Mouse (Mus musculus) heart, postnatal 4 days (tissue): Measurements from ENCODE around the gene Rtn1. TPM values are rescaled to one million over a fixed set of nuclear protein-coding genes. Genes with fewer than 3 reads are reported as not detected.

ENCODE experiments used
- DNase-seq: peaks from one replicate; pipeline ENCODE4 v3.0.0; 2021
- total RNA-seq, 2 experiments: library from RNA; stranded (reverse); gene quantifications; 2 replicates each; pipeline ENCODE4 v1.2.3; 2021

The Rtn1 gene
- total RNA-seq, 2 experiments from 2014 or later, result 7.3 to 9.7 TPM

DNA sequence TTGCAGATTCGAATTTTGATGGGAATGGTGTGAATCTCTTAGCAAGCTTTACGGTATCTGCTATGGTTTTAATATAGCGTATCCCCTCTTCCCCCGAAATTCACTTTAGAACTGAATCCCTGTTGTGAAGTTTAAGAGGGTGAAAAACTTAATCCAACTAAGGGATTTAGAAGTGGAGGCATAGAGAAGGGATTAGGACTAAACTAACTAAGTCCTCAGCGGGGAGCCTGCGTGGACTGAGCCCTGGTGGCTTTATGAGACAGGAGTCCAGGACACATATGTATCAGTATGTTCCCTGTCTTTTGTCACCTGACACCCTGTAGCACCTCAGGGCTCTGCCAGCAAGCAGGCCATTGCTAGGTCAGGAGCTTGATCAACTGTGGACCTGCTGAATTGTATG is 181.1 kb downstream of the Rtn1 start:
- no peak for DNase-seq

- DNase-seq, result no peak
These were observed 183.5 kb downstream of the Rtn1 start for GRCm38 (mm10) chr12:72225371-72225770.

GRCm38 (mm10) chr12:72223557-72224102 is 185.2 kb downstream of the Rtn1 start:
- no peak for DNase-seq

DNA sequence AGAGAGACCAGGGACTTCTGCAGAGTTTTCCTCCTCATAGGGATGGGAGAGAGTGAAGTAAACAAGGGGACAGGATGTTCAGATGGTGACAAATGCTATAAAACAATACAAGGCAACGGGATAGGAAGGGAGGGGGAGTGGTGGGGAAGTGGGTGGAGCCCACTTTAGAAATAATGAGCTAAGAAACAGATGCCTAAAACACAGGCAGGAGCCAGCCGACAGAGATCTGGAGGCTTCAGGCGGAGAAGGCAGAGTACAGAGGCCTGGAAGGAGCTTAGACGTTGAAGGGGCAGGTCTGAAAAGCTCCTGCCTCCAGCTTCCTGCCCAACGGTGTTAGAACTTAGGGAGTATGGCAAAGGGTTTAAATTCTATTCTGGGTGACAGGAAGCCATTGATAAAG is 195.3 kb downstream of the Rtn1 start:
- DNase-seq, result peak; percentile 29

DNA sequence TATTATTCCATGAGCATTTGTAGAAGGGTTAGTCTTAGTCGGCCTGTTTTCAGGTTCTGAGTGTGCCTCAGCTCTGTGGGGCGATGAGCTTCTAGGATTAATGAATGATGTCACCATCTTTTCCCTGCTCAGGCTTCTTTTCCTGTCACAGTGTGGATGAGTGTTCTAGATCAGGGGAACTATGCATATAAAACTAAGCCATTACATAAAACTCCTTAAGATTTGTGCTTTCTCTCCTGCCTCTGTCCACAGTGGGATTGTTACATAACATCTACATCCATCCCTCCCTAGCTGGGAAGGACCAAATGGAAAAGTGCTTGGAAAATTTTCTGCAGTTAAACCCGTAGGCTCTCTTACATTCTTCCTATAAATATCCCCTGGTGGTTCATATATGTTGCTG is 208.0 kb downstream of the Rtn1 start:
- DNase-seq, result no peak

DNA sequence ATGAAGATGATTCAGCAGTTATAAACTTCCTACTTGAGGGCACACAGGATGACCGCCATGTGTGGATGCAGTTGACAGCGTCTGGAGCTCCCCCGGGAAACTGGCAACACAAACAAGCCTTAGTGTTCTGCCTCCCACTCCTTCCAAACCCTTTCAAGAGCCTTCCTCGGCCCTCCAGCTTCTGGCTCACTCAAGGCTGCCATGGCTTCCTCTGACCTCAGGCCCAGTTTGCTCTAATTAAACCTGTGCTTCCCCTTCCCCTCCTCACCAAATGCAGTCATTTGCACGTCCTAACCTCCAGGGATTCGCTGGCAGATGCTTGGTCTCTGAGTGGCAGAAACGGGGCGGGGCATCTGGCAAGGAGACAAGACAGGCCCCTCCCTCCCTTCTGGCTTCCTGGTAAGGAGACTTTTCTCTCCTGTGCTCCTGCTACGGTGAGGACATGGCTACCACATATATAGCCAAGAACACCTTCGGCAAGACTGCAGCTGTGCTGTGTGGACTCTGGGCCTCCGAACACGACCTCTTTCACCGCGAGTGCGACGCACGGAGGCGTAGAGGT is 210.8 kb downstream of the Rtn1 start:
- peak; percentile 58 for DNase-seq

DNA sequence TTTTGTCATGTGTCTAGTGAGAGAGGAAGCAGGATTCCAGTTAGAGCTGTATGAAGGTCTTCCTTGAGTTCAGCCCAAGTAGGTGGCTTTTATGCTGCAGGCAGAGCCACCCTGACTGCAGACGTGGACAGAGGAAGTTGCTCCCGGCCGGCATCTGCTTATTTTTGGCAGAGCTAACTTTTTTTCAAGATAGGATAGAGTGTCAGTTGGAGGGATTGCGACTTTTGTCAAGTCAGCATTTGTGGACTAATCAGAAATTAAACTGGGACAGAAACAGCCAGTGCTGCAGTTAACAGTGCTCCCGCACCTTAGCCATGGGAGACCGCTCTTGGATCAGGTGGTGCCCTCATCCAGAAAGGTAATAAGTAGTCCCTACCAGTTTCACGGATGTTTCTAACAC is 211.4 kb downstream of the Rtn1 start:
- DNase-seq, result no peak

DNA sequence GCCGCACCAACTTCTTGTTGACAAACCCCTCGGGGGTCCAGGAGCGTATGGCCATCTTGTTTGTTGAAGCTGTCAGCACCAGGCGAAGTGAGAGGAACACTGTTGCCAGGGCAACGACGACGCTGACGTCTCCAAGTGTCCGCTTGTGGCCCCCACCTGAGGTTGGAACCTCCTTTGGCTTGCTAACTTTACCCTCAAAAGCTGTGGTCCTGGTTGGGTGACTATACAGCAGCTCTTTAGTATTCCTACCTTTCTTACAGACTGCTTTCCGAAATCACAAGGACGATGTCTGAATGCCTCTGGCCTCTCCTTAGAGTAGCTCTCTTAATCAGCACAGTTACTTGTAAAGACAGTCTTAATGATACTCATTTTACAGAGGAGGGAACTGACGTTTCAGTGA is 223.9 kb downstream of the Rtn1 start, which contains the start of gene Ccdc175:
TSS of gene Ccdc175 (minus strand) at position 101 of the 400 bp plus-strand sequence.
- no peak for DNase-seq

GRCm38 (mm10) chr12:72179561-72179960 is 229.3 kb downstream of the Rtn1 start:
- no peak for DNase-seq

GRCm38 (mm10) chr12:72178322-72178721 is 230.5 kb downstream of the Rtn1 start:
- DNase-seq, result no peak

Other genes with a start within 250 kb of the Rtn1 start
- not detected for gene Ccdc175, start 224.0 kb downstream of the Rtn1 start, total RNA-seq
- 1 to 10 TPM; 1.0 to 1.2 TPM for gene Lrrc9, start 32.8 kb upstream of the Rtn1 start, total RNA-seq
- gene Pcnx4, start 127.3 kb upstream of the Rtn1 start, total RNA-seq, result 1 to 10 TPM; 4.0 to 4.1 TPM
- gene Gm4756, start 240.6 kb upstream of the Rtn1 start, total RNA-seq, result not detected